Mouse (Mus musculus): Measurements from ENCODE around the gene Spc24. TPM values are rescaled to one million over a fixed set of nuclear protein-coding genes. Genes with fewer than 3 reads are reported as not detected.
A peak's percentile ranks its signal among the peaks of the same experiment; 100 is the strongest.
"Not testable (repeated sequence)": the region's sequence is repeated elsewhere in the genome, so short reads cannot be mapped to it uniquely, and the experiment has no call there.

The Spc24 gene
- polyA plus RNA-seq, 1 experiment from 2014 or later = 132 TPM

DNA sequence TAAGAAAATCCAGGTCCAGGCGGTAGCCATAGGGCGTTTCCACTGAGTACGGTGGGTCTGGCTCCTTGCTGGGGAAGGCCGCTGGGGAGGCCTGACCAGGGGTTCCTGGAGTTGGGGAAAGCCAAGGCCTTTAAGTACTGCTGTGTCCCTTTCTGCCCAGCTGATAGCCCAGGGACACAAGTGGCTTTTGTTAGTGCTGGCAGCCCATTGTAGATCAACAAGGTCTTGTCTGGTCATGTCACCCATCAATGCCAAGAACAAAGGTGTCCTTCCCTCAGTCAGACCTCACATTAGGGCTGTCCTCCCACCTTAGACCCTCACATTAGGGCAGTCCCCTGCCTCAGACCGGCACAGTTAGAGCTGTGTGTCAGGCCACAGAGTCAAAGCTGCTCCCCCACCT, 35.5 kb upstream of the Spc24 start:
- Histone ChIP-seq H3K4me1 (replicated peaks) (peaks cover 46% of the 10 kb centered on the region), H3K9me3 (0 out of 2 replicates have a peak, but pooled peaks cover 2% of the 10 kb centered on the region), H3K36me3 (peaks cover 49% of the 10 kb centered on the region), H3K27ac (peak overlapping the region; percentile 79), H3K4me3 (peak overlapping the region; percentile 83), H3K27me3 (ENCODE audit: insufficient read depth, poor library complexity, severe bottlenecking) (no peaks in the 10 kb centered on the region)
- no peak for DNase-seq (ENCODE audit: low spot score)
- 71% methylated on average over 5 of the region's 5 CpGs for WGBS

DNA sequence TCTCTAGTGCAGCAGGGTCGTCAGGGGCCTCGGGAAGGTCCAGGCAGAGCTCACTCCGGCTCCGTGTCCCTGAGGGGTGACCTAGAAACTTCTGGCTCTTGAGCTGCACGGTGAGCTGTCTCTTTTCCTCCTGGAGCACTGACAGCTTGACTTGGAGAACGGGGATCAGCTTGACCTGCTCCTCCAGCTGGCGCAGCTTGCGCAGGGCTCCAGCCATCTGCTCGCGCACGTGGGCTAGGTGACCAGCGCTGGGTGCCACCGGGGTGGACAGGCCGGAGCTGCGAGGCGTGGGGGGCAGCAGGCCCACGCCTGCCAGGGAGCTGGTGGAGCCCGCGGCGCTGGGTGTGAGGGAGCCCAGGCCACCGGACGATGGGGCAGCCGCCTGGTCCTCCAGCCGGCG, 34.8 kb upstream of the Spc24 start:
- Histone ChIP-seq H3K36me3 (peaks cover 55% of the 10 kb centered on the region), H3K27me3 (ENCODE audit: insufficient read depth, poor library complexity, severe bottlenecking) (no peaks in the 10 kb centered on the region), H3K27ac (no peak overlapping the region; the same call in 1 of the 2 replicates), H3K4me1 (replicated peaks) (peaks cover 46% of the 10 kb centered on the region), H3K4me3 (no peak overlapping the region), H3K9me3 (0 out of 2 replicates have a peak, but pooled peaks cover 2% of the 10 kb centered on the region)
- WGBS = 95% methylated on average over 25 of the region's 25 CpGs
- DNase-seq (ENCODE audit: low spot score) = no peak

DNA sequence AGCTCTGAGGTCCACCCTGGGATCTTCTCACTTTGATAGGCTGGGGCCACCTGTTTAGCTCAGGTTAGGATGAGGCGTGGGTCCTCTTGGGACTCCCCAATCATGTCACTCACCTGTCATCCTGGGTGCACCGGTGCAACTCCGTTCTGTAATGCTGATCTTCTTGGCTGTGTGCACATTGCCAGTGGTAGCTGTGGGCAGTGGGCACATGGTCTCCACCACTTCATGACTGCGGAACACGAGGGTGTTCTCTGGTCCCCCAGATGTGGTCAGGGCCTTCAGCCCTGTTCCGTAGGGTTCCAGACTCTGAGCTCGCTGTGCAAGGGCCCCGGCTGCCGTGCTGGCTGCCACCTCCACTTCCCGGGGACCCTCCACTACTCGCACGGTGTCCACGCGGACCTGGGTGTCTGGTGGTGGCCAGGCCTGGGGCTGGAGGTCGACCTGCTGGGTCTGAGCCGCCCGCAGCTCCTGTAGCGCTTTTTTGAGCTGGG, 34.3 kb upstream of the Spc24 start:
- H3K4me3 ChIP-seq = no peak overlapping the region
- no peak overlapping the region for H3K27ac ChIP-seq
- H3K9me3 ChIP-seq = 0 out of 2 replicates have a peak, but pooled peaks cover 2% of the 10 kb centered on the region
- DNase-seq (ENCODE audit: low spot score) = no peak
- WGBS = 96% methylated on average over 18 of the region's 18 CpGs
- H3K36me3 ChIP-seq = peaks cover 61% of the 10 kb centered on the region
- no peaks in the 10 kb centered on the region for H3K27me3 ChIP-seq (ENCODE audit: insufficient read depth, poor library complexity, severe bottlenecking)
- H3K4me1 ChIP-seq (replicated peaks) = peaks cover 46% of the 10 kb centered on the region

DNA sequence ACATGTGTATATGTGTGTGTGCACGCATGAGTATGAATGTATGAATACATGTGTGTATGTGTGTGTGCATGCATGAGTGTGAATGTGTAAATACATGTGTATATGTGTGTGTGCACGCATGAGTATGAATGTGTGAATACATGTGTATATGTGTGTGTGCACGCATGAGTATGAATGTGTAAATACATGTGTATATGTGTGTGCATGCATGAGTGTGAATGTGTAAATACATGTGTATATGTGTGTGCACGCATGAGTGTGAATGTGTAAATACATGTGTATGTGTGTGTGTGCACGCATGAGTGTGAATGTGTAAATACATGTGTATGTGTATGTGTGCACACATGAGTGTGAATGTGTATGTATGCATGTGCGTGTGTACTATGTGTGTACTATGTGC, 33.4 kb upstream of the Spc24 start:
- not testable (repeated sequence) for DNase-seq (ENCODE audit: low spot score); H3K4me3 ChIP-seq; H3K9me3 ChIP-seq; H3K27ac ChIP-seq; H3K27me3 ChIP-seq (ENCODE audit: insufficient read depth, poor library complexity, severe bottlenecking)
- H3K4me1 ChIP-seq (replicated peaks) = peaks cover 40% of the 10 kb centered on the region
- peaks cover 70% of the 10 kb centered on the region for H3K36me3 ChIP-seq
- WGBS = 96% methylated on average over 6 of the region's 6 CpGs

DNA sequence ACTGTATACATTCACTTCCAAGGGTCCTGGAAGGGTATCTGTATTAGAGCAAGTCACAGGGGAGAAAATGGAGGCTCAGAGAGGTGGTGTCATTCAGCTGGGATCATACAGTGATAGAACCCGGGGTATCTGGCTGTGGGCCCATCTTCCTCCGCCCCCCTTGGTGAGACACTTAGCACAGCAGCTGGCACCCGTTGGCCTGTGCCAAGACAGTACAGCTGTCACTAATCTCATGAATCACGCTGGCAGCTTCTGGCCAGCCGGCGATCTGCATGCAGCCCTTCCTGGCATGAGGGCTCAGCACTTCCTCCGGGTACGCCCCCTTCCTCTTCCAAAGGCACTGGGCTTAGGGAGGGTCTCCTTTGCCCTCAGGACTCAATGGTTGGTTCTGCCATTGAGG, 32.5 kb upstream of the Spc24 start:
- 87% methylated on average over 8 of the region's 8 CpGs for whole genome bisulfite sequencing
- peaks cover 32% of the 10 kb centered on the region for H3K4me1 ChIP-seq (replicated peaks)
- no peak overlapping the region for H3K27ac ChIP-seq
- peaks cover 73% of the 10 kb centered on the region for H3K36me3 ChIP-seq
- H3K27me3 ChIP-seq (ENCODE audit: insufficient read depth, poor library complexity, severe bottlenecking) = no peaks in the 10 kb centered on the region
- DNase-seq (ENCODE audit: low spot score) = no peak
- no peak overlapping the region for H3K4me3 ChIP-seq
- no peaks in the 10 kb centered on the region for H3K9me3 ChIP-seq

DNA sequence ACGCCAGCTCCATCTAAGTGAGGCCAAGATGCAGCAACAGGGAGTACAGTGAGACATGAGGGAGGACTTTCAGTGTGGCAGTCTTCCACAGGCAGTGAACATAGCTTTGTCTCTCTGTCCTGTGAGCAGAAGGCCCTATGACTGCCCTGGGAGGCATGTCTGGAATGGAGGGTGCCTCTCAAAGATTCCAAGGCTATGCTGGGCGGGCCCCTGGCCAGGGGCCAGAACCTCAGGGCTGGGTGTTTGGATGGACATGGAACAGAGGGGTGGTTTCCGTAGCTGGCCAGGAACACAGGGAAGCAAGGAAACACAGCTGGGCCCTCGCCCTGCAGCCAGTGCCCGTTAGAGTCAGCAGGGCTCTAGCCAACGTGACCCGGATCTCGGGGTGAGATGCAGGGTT, 31.8 kb upstream of the Spc24 start:
- H3K36me3 ChIP-seq = peaks cover 73% of the 10 kb centered on the region
- H3K4me3 ChIP-seq = no peak overlapping the region
- H3K27me3 ChIP-seq (ENCODE audit: insufficient read depth, poor library complexity, severe bottlenecking) = no peaks in the 10 kb centered on the region
- peaks cover 29% of the 10 kb centered on the region for H3K4me1 ChIP-seq (replicated peaks)
- no peaks in the 10 kb centered on the region for H3K9me3 ChIP-seq
- DNase-seq (ENCODE audit: low spot score) = no peak
- WGBS = 93% methylated on average over 8 of the region's 8 CpGs
- no peak overlapping the region for H3K27ac ChIP-seq

DNA sequence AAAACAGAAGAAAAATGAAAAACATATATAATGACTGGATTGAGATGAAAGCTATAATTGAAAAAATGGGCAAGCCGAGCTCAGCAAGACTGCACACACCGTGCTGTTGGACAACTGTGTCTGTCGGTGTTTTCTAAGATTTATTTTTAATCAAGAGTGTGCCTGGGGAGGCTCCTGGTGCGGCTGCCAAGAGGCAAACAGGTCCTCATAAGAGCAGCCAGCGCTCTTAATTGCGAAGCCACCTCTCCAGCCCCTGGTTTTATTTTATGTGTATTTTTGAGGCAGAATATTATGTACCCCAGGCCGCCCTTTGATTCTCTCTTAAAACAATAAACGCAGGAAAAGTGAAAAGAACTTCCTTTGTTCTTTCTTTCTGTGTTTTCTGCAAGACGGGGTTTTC, 28.1 kb upstream of the Spc24 start:
- Histone ChIP-seq H3K4me1 (replicated peaks) (peaks cover 10% of the 10 kb centered on the region; the same call in 1 of the 2 replicates), H3K9me3 (no peaks in the 10 kb centered on the region), H3K27ac (no peak overlapping the region), H3K36me3 (peaks cover 60% of the 10 kb centered on the region), H3K4me3 (no peak overlapping the region), H3K27me3 (ENCODE audit: insufficient read depth, poor library complexity, severe bottlenecking) (no peaks in the 10 kb centered on the region)
- 92% methylated on average over 9 of the region's 9 CpGs for WGBS
- DNase-seq (ENCODE audit: low spot score) = no peak

DNA sequence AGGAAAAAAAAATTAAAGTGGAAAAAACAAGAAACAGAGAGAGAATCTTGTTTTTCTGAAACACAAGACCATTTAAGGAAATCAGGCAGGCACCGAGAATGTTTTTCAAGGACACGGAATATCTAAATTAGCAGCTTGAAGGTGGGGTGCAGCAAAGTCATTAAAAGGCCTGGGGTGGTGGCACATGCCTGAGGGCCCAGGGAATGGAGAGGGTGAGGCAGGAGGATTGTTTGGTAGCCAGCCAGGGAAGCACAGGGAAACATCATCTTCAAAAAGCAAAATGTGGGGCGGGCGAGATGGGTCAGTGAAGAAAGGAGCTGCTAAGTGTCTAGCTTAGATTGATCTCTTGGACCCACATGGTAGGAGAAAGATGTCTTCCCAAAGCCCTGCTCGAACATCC, 27.6 kb upstream of the Spc24 start:
- Histone ChIP-seq H3K27me3 (ENCODE audit: insufficient read depth, poor library complexity, severe bottlenecking) (no peaks in the 10 kb centered on the region), H3K4me3 (no peak overlapping the region), H3K9me3 (no peaks in the 10 kb centered on the region), H3K27ac (no peak overlapping the region), H3K4me1 (replicated peaks) (peaks cover 6% of the 10 kb centered on the region; the same call in 1 of the 2 replicates), H3K36me3 (peaks cover 57% of the 10 kb centered on the region)
- 90% methylated on average over 5 of the region's 5 CpGs for WGBS
- no peak for DNase-seq (ENCODE audit: low spot score)

DNA sequence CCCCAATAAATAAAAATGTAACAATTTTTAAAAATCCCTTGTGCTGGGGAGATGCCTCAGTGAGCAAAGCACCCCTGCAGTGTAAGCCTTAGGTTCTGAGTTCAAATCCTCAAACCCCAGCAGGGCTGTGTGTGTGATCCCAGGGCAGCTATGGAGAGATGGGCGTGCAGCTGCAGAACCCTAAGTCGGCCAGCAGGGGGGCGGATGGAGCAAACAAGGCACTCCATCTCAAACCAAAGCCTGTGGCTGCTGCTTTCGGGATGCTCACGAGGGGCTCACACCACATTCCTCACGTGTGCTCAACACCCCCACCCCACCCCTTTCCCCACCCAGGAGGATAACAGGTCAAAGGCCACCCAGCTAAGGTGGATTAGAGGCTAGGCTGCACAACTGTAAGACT, 26.8 kb upstream of the Spc24 start:
- Histone ChIP-seq H3K4me1 (replicated peaks) (peaks cover 6% of the 10 kb centered on the region; the same call in 1 of the 2 replicates), H3K4me3 (no peak overlapping the region), H3K27me3 (ENCODE audit: insufficient read depth, poor library complexity, severe bottlenecking) (no peaks in the 10 kb centered on the region), H3K27ac (peak overlapping the region; percentile 66), H3K9me3 (no peaks in the 10 kb centered on the region), H3K36me3 (peaks cover 53% of the 10 kb centered on the region)
- 6% methylated on average over 6 of the region's 6 CpGs for WGBS
- DNase-seq (ENCODE audit: low spot score) = peak; percentile 69

DNA sequence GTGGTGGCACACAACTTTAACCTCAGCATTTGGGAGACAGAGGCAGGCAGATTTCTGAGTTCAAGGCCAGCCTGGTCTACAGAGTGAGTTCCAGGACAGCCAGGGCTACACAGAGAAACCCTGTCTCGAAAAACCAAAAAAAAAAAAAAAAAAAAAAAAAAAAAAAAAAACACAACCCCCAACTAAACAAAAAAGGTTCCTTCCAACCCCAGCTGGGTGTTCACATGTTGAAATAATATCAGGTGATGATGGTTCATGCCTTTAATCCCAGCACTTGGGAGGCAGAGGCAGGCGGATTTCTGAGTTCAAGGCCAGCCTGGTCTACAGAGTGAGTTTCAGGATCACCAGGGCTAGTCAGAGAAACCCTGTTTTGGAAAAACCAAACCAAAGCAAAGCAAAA, 26.2 kb upstream of the Spc24 start:
- H3K27me3 ChIP-seq (ENCODE audit: insufficient read depth, poor library complexity, severe bottlenecking); H3K9me3 ChIP-seq; H3K27ac ChIP-seq; H3K4me3 ChIP-seq; DNase-seq (ENCODE audit: low spot score); H3K4me1 ChIP-seq (replicated peaks): not testable (repeated sequence)
- WGBS = 91% methylated on average over 2 of the region's 2 CpGs
- H3K36me3 ChIP-seq = peaks cover 53% of the 10 kb centered on the region

DNA sequence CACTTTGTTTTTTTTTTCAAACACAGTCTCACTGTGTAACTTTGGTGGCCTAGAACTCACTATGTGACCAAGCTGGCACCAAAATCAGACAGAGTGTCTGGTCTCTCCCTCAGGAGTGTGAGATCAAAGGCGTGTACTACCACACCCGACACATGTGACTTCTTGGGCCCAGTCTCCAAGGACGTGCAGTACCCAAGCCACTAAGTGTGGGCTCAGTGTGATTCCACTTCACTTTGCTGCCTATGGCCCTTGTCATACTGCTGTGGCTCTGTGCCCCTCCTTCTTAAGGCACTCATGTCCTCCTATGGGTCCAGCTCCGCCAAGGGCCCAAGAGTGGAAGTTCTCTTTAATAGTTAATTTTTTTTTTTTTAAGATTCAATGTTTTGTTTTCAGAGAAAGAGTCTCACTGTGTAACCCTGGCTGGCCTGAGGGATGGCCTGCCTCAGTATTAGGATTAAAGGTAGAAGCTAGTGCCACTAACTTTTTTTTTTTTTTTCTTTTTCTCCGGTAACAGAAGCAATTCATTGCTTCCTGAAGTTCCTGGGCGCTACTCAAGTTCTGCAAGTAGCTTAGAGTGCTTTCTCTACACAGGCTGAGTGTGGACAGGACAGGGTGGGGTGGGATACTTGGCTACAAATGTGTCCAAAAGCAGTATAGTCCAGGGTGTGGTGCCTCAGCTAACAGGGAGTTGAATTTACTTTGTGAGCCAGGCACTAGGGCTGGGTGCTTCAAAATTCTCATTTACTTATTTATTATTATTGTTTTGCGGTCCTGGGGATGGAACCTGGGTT, 24.6 kb upstream of the Spc24 start:
- H3K9me3 ChIP-seq = no peaks in the 10 kb centered on the region
- H3K27ac ChIP-seq = no peak overlapping the region
- H3K36me3 ChIP-seq = peaks cover 59% of the 10 kb centered on the region
- no peak overlapping the region for H3K4me3 ChIP-seq
- no peaks in the 10 kb centered on the region for H3K27me3 ChIP-seq (ENCODE audit: insufficient read depth, poor library complexity, severe bottlenecking)
- no peak for DNase-seq (ENCODE audit: low spot score)
- peaks cover 6% of the 10 kb centered on the region; the same call in 1 of the 2 replicates for H3K4me1 ChIP-seq (replicated peaks)
- WGBS = 96% methylated on average over 7 of the region's 7 CpGs

DNA sequence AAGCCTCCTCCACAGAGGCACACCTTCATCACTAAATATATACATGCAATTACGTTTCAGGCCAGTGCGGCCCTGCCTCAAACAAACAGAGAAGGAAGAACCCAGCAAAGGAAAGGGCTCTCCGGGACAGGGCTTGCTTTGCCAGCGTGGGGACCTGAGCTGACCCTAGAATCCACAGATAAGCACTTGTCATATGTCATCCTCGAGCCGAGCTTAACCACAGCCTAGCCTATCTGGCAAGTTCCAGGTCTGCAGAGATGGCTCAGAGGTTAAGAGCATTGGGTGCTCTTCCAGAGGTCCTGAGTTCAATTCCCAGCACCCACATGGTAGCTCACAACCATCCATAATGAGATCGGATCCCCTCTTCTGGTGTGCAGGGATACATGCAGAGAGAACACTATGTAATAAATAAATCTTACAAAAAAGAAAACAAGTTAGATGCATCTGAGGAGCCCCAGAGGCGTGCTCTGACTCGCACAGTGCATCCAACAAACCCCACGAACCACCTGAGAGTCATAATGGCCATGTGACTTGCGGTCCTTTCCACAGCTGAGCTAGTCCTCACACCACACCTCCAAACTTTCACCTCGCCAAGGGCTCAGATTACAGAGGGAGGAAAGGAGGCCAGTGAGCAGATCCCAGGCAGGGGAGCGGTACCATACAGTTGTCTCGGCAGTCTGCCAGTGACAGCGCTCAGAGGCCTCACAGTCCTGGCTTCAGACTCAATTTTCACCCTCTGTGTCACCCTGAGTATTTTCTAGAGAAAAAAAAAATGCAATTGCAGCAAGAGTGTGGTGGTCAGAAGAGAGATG, 21.8 kb upstream of the Spc24 start:
- WGBS = 86% methylated on average over 15 of the region's 15 CpGs

DNA sequence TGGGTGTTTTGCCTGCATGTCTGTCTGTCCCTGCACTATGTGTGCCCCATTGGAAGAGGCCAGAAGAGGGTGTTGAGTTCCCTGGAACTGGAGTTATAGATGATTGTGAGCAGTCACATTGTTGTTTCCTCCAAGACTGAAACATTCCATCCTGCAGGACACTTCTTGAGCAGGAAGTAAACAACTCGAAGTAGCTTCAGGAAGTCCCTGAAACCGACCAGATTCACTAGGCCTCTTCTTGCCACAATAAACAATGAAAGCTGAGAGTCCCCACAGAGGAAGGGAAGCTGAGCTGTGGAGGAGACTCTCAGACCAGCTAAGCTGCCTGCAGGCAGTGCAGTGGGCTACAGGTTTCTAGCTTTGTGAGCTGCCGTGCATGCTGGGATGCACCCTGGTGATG, 17.6 kb upstream of the Spc24 start:
- WGBS = 90% methylated on average over 3 of the region's 3 CpGs
- Histone ChIP-seq H3K4me3 (no peak overlapping the region), H3K27me3 (ENCODE audit: insufficient read depth, poor library complexity, severe bottlenecking) (no peaks in the 10 kb centered on the region), H3K27ac (no peak overlapping the region), H3K4me1 (replicated peaks) (no peaks in the 10 kb centered on the region), H3K9me3 (no peaks in the 10 kb centered on the region), H3K36me3 (peaks cover 81% of the 10 kb centered on the region)
- no peak for DNase-seq (ENCODE audit: low spot score)

More for the DNA sequence above, 21.8 kb upstream of the Spc24 start:
- Histone ChIP-seq H3K36me3 (peaks cover 68% of the 10 kb centered on the region), H3K4me3 (no peak overlapping the region), H3K27ac (no peak overlapping the region), H3K27me3 (ENCODE audit: insufficient read depth, poor library complexity, severe bottlenecking) (no peaks in the 10 kb centered on the region), H3K4me1 (replicated peaks) (no peaks in the 10 kb centered on the region), H3K9me3 (no peaks in the 10 kb centered on the region)
- no peak for DNase-seq (ENCODE audit: low spot score)

Data from hindbrain, embryonic 10.5 days (tissue).